Mouse (Mus musculus): ENCODE measurements around the gene Gfod1. TPM values are rescaled to one million over a fixed set of nuclear protein-coding genes. Genes with fewer than 3 reads are reported as not detected.

Gfod1 gene
- polyA plus RNA-seq, 1 experiment from 2014 or later, result 1.3 TPM

GRCm38 (mm10) chr13:43305181-43305924 lies 1.4 kb upstream of the Gfod1 start:
- peaks cover 22 to 33% of the 10 kb centered on the region in 2 experiments for H3K4me1 ChIP-seq (ENCODE audit: control insufficient read depth in 2 of 2, insufficient read depth in 2 of 2, low read length in 2 of 2)
- peaks cover 8% of the 10 kb centered on the region; the same call in 1 of the 2 replicates for H3K9me3 ChIP-seq (ENCODE audit: control insufficient read depth, low read length)
- no peak overlapping the region for H3K27ac ChIP-seq (replicated peaks in 1 of 2; ENCODE audit: control insufficient read depth in 1 of 2, insufficient read depth in 1 of 2, low read depth in 2 of 2, low read length in 2 of 2)
- peak overlapping the region; percentile 76 for H3K4me2 ChIP-seq (ENCODE audit: low read length)
- WGBS, result 68% methylated on average over 15 of the region's 15 CpGs
- H3K9ac ChIP-seq (ENCODE audit: low read length), result no peak overlapping the region
- no peak for ATAC-seq (ENCODE audit: insufficient number of reproducible peaks, insufficient read depth, low FRiP score, low read depth)
- peak overlapping the region in 1 of 2 experiments; percentile 60; a peak in 2 of 4 replicates for H3K4me3 ChIP-seq (ENCODE audit: control insufficient read depth in 1 of 2, insufficient read depth in 1 of 2, low read depth in 1 of 2, low read length in 2 of 2)
- H3K36me3 ChIP-seq (ENCODE audit: control insufficient read depth, insufficient read depth, low read length), result no peaks in the 10 kb centered on the region
- H3K27me3 ChIP-seq (ENCODE audit: control insufficient read depth, insufficient read depth, low read length), result no peaks in the 10 kb centered on the region

- peak; percentile 33; the same call in 1 of the 2 replicates for ATAC-seq (ENCODE audit: insufficient number of reproducible peaks, insufficient read depth, low FRiP score, low read depth)
- peaks cover 22 to 39% of the 10 kb centered on the region in 2 experiments for H3K4me1 ChIP-seq (ENCODE audit: control insufficient read depth in 2 of 2, insufficient read depth in 2 of 2, low read length in 2 of 2)
These were observed 728 bp upstream of the Gfod1 start for GRCm38 (mm10) chr13:43304700-43305099.

GRCm38 (mm10) chr13:43303161-43303965 lies 609 bp downstream of the Gfod1 start:
- under 1% methylated on average over 62 of the region's 78 CpGs for WGBS
- Histone ChIP-seq H3K4me2 (ENCODE audit: low read length) (peak overlapping the region; percentile 76), H3K9me3 (ENCODE audit: control insufficient read depth, low read length) (no peaks in the 10 kb centered on the region), H3K4me3 (ENCODE audit: control insufficient read depth in 1 of 2, insufficient read depth in 1 of 2, low read depth in 1 of 2, low read length in 2 of 2) (peak overlapping the region; percentile 58 to 60), H3K27me3 (ENCODE audit: control insufficient read depth, insufficient read depth, low read length) (no peaks in the 10 kb centered on the region), H3K27ac (replicated peaks in 1 of 2; ENCODE audit: control insufficient read depth in 1 of 2, insufficient read depth in 1 of 2, low read depth in 2 of 2, low read length in 2 of 2) (peak overlapping the region; percentile 37 to 87), H3K4me1 (ENCODE audit: control insufficient read depth in 2 of 2, insufficient read depth in 2 of 2, low read length in 2 of 2) (peaks cover 22 to 39% of the 10 kb centered on the region in 2 experiments), H3K36me3 (ENCODE audit: control insufficient read depth, insufficient read depth, low read length) (no peaks in the 10 kb centered on the region), H3K9ac (ENCODE audit: low read length) (peak overlapping the region; percentile 87)
- no peak; the same call in 1 of the 2 replicates for ATAC-seq (ENCODE audit: insufficient number of reproducible peaks, insufficient read depth, low FRiP score, low read depth)

More at GRCm38 (mm10) chr13:43304700-43305099, 728 bp upstream of the Gfod1 start:
- WGBS, result 13% methylated on average over 11 of the region's 11 CpGs
- no peaks in the 10 kb centered on the region for H3K27me3 ChIP-seq (ENCODE audit: control insufficient read depth, insufficient read depth, low read length)
- peak overlapping the region; percentile 70 for H3K9ac ChIP-seq (ENCODE audit: low read length)
- peak overlapping the region; percentile 58 to 60 for H3K4me3 ChIP-seq (ENCODE audit: control insufficient read depth in 1 of 2, insufficient read depth in 1 of 2, low read depth in 1 of 2, low read length in 2 of 2)
- peaks cover 7% of the 10 kb centered on the region; the same call in 1 of the 2 replicates for H3K9me3 ChIP-seq (ENCODE audit: control insufficient read depth, low read length)
- no peaks in the 10 kb centered on the region for H3K36me3 ChIP-seq (ENCODE audit: control insufficient read depth, insufficient read depth, low read length)
- H3K4me2 ChIP-seq (ENCODE audit: low read length), result peak overlapping the region; percentile 76
- peak overlapping the region in 1 of 2 experiments; percentile 87; a peak in 1 of 4 replicates for H3K27ac ChIP-seq (replicated peaks in 1 of 2; ENCODE audit: control insufficient read depth in 1 of 2, insufficient read depth in 1 of 2, low read depth in 2 of 2, low read length in 2 of 2)

GRCm38 (mm10) chr13:43302651-43303160 lies 1.3 kb downstream of the Gfod1 start:
- ATAC-seq (ENCODE audit: insufficient number of reproducible peaks, insufficient read depth, low FRiP score, low read depth), result no peak

GRCm38 (mm10) chr13:43302239-43302638 lies 1.7 kb downstream of the Gfod1 start:
- H3K4me1 ChIP-seq (ENCODE audit: control insufficient read depth in 2 of 2, insufficient read depth in 2 of 2, low read length in 2 of 2), result peaks cover 27 to 45% of the 10 kb centered on the region in 2 experiments
- H3K27me3 ChIP-seq (ENCODE audit: control insufficient read depth, insufficient read depth, low read length), result no peaks in the 10 kb centered on the region
- peak overlapping the region; percentile 76 for H3K4me2 ChIP-seq (ENCODE audit: low read length)
- no peaks in the 10 kb centered on the region for H3K9me3 ChIP-seq (ENCODE audit: control insufficient read depth, low read length)
- H3K9ac ChIP-seq (ENCODE audit: low read length), result peak overlapping the region; percentile 87
- peak overlapping the region; percentile 58 to 60 for H3K4me3 ChIP-seq (ENCODE audit: control insufficient read depth in 1 of 2, insufficient read depth in 1 of 2, low read depth in 1 of 2, low read length in 2 of 2)
- 14% methylated on average over 11 of the region's 11 CpGs for WGBS
- H3K36me3 ChIP-seq (ENCODE audit: control insufficient read depth, insufficient read depth, low read length), result no peaks in the 10 kb centered on the region
- no peak overlapping the region for H3K27ac ChIP-seq (replicated peaks in 1 of 2; ENCODE audit: control insufficient read depth in 1 of 2, insufficient read depth in 1 of 2, low read depth in 2 of 2, low read length in 2 of 2)
- ATAC-seq (ENCODE audit: insufficient number of reproducible peaks, insufficient read depth, low FRiP score, low read depth), result no peak

More at GRCm38 (mm10) chr13:43302651-43303160, 1.3 kb downstream of the Gfod1 start:
- under 1% methylated on average over 19 of the region's 19 CpGs for WGBS
- H3K9ac ChIP-seq (ENCODE audit: low read length), result peak overlapping the region; percentile 87
- H3K27ac ChIP-seq (replicated peaks in 1 of 2; ENCODE audit: control insufficient read depth in 1 of 2, insufficient read depth in 1 of 2, low read depth in 2 of 2, low read length in 2 of 2), result no peak overlapping the region
- peaks cover 22 to 41% of the 10 kb centered on the region in 2 experiments for H3K4me1 ChIP-seq (ENCODE audit: control insufficient read depth in 2 of 2, insufficient read depth in 2 of 2, low read length in 2 of 2)
- H3K27me3 ChIP-seq (ENCODE audit: control insufficient read depth, insufficient read depth, low read length), result no peaks in the 10 kb centered on the region
- no peaks in the 10 kb centered on the region for H3K9me3 ChIP-seq (ENCODE audit: control insufficient read depth, low read length)
- H3K4me2 ChIP-seq (ENCODE audit: low read length), result peak overlapping the region; percentile 76
- no peaks in the 10 kb centered on the region for H3K36me3 ChIP-seq (ENCODE audit: control insufficient read depth, insufficient read depth, low read length)
- peak overlapping the region; percentile 58 to 60 for H3K4me3 ChIP-seq (ENCODE audit: control insufficient read depth in 1 of 2, insufficient read depth in 1 of 2, low read depth in 1 of 2, low read length in 2 of 2)

- H3K9me3 ChIP-seq (ENCODE audit: control insufficient read depth, low read length), result no peaks in the 10 kb centered on the region
- no peaks in the 10 kb centered on the region for H3K27me3 ChIP-seq (ENCODE audit: control insufficient read depth, insufficient read depth, low read length)
- peak overlapping the region in 1 of 2 experiments; percentile 8; a peak in 1 of 4 replicates for H3K4me3 ChIP-seq (ENCODE audit: control insufficient read depth in 1 of 2, insufficient read depth in 1 of 2, low read depth in 1 of 2, low read length in 2 of 2)
- H3K9ac ChIP-seq (ENCODE audit: low read length), result peak overlapping the region; percentile 21; the same call in 1 of the 2 replicates
- ATAC-seq (ENCODE audit: insufficient number of reproducible peaks, insufficient read depth, low FRiP score, low read depth), result no peak
- H3K4me1 ChIP-seq (ENCODE audit: control insufficient read depth in 2 of 2, insufficient read depth in 2 of 2, low read length in 2 of 2), result peaks cover 36 to 57% of the 10 kb centered on the region in 2 experiments
- WGBS, result 28% methylated on average over 9 of the region's 9 CpGs
- H3K27ac ChIP-seq (replicated peaks in 1 of 2; ENCODE audit: control insufficient read depth in 1 of 2, insufficient read depth in 1 of 2, low read depth in 2 of 2, low read length in 2 of 2), result no peak overlapping the region
- peak overlapping the region; percentile 76 for H3K4me2 ChIP-seq (ENCODE audit: low read length)
- no peaks in the 10 kb centered on the region for H3K36me3 ChIP-seq (ENCODE audit: control insufficient read depth, insufficient read depth, low read length)
These were observed 3.1 kb downstream of the Gfod1 start for GRCm38 (mm10) chr13:43300906-43301305.

GRCm38 (mm10) chr13:43300366-43300765 lies 3.6 kb downstream of the Gfod1 start:
- Histone ChIP-seq H3K27ac (replicated peaks in 1 of 2; ENCODE audit: control insufficient read depth in 1 of 2, insufficient read depth in 1 of 2, low read depth in 2 of 2, low read length in 2 of 2) (no peak overlapping the region), H3K27me3 (ENCODE audit: control insufficient read depth, insufficient read depth, low read length) (no peaks in the 10 kb centered on the region), H3K9me3 (ENCODE audit: control insufficient read depth, low read length) (no peaks in the 10 kb centered on the region), H3K4me2 (ENCODE audit: low read length) (peak overlapping the region; percentile 76), H3K4me1 (ENCODE audit: control insufficient read depth in 2 of 2, insufficient read depth in 2 of 2, low read length in 2 of 2) (peaks cover 36 to 60% of the 10 kb centered on the region in 2 experiments), H3K4me3 (ENCODE audit: control insufficient read depth in 1 of 2, insufficient read depth in 1 of 2, low read depth in 1 of 2, low read length in 2 of 2) (no peak overlapping the region), H3K36me3 (ENCODE audit: control insufficient read depth, insufficient read depth, low read length) (no peaks in the 10 kb centered on the region), H3K9ac (ENCODE audit: low read length) (no peak overlapping the region)
- ATAC-seq (ENCODE audit: insufficient number of reproducible peaks, insufficient read depth, low FRiP score, low read depth), result no peak
- 56% methylated on average over 5 of the region's 5 CpGs for WGBS

All from heart, embryonic 14.5 days (tissue).